Mouse (Mus musculus): ENCODE measurements around the gene Abl2.

GRCm38 (mm10) chr1:156667141-156667926 lies 108.7 kb downstream of the Abl2 start:
- TF ChIP-seq CTCF (IDR thresholded peaks at IDR 0.05; ENCODE audit: low read depth, low read length) = no peak
- TF ChIP-seq POLR2A (IDR thresholded peaks at IDR 0.05; ENCODE audit: extremely low read depth, insufficient read depth, low read length) = no peak

Data from liver, adult 2 months (tissue).